Mouse (Mus musculus) kidney, adult 2 months (tissue): ENCODE results near the gene Dmrt1.

ENCODE experiments used
- CTCF ChIP-seq: fragments of 200-500 bp; conservative IDR thresholded peaks from 2 replicates; pipeline ENCODE4 v1.5.1; 2011; ENCODE audit warnings: low read depth, mild to moderate bottlenecking, control low read depth, low read length, moderate library complexity, mixed read lengths; ENCODE audit not compliant: insufficient read depth, insufficient read length
- POLR2A ChIP-seq: fragments of 200-500 bp; IDR thresholded peaks from one replicate; pipeline ENCODE4 v1.6.1; 2011; ENCODE audit warnings: low read depth, low read length, control low read depth

- TF ChIP-seq CTCF = no peak
- TF ChIP-seq POLR2A = no peak
These were observed 93.2 kb downstream of the Dmrt1 start for GRCm38 (mm10) chr19:25598626-25599025.
